In genomic region chr1:157412454-157413369, GRCm38 (mm10) we compare ENCODE assay signal across 8 mouse cellular contexts. TPM values are rescaled to one million over a fixed set of nuclear protein-coding genes. Genes with fewer than 3 reads are reported as not detected.
DNase-seq lines count a peak whose midpoint lies in the region; ATAC-seq lines count a peak whose summit lies in the region.

TSS of gene Rasal2 (minus strand) at chr1:157412595.

- H3K9me3 ChIP-seq in intestine, embryonic 14.5 days (ENCODE audit: control insufficient read depth, low read length), result no peaks in the 10 kb centered on the region

- H3K9ac ChIP-seq in intestine, embryonic 14.5 days (ENCODE audit: low read length), result peak within 1 kb of the TSS; percentile 57

- H3K36me3 ChIP-seq in intestine, embryonic 14.5 days (ENCODE audit: control insufficient read depth, insufficient read depth, low read length), result no peaks in the 10 kb centered on the region

- peak within 1 kb of the TSS; percentile 69 for H3K4me2 ChIP-seq in intestine, embryonic 14.5 days (ENCODE audit: low read length)

- ATAC-seq in intestine, embryonic 14.5 days (replicated peaks; ENCODE audit: low FRiP score, low TSS enrichment, low read depth), result peak; percentile 94

- 1% methylated on average over 62 of the region's 62 CpGs for WGBS in intestine, embryonic 14.5 days

- DNase-seq in adrenal gland, adult 18-20 months (ENCODE audit: low spot score in 2 of 2), result peak; percentile 94 to 96
- DNase-seq in embryo, embryonic 11 days, result peak; percentile 98
- peak; percentile 95 for DNase-seq in gastrocnemius, postnatal 25 days
- DNase-seq in intestine, embryonic 14.5 days (ENCODE audit: low spot score), result peak; percentile 96
- DNase-seq in left cerebral cortex, postnatal 14 days (ENCODE audit: low spot score in 2 of 2), result peak; percentile 98
- peak; percentile 99 for DNase-seq in mesoderm, embryonic 11.5 days (ENCODE audit: low read depth, low spot score)
- DNase-seq in right cerebral cortex, postnatal 36 days (ENCODE audit: low spot score in 2 of 2), result peak; percentile 94 to 96
- DNase-seq in yolk sac, embryonic 10.5 days (ENCODE audit: low spot score), result peak; percentile 94

- peak within 1 kb of the TSS; percentile 78 for H3K4me3 ChIP-seq in intestine, embryonic 14.5 days (ENCODE audit: low read depth, low read length)

- intact Hi-C loops in left cerebral cortex, postnatal 14 days (cut with DNase I), result loop anchor here (2.0 to 10.0 kb wide), 3 partner anchors 34 to 268 kb away; no protein-coding TSS in a partner anchor

- H3K27ac ChIP-seq in intestine, embryonic 14.5 days (ENCODE audit: low read depth), result peak within 1 kb of the TSS; percentile 92

- H3K27me3 ChIP-seq in intestine, embryonic 14.5 days (replicated peaks; ENCODE audit: control insufficient read depth, insufficient read depth, low read length), result no peaks in the 10 kb centered on the region

- H3K4me1 ChIP-seq in intestine, embryonic 14.5 days (replicated peaks; ENCODE audit: control insufficient read depth, insufficient read depth, low read length), result peaks cover 6% of the 10 kb centered on the region; the same call in 1 of the 2 replicates

RNA-seq across cellular contexts. Expression of gene Rasal2, which starts in this region (rescaled TPM):
- total RNA-seq in adrenal gland, adult 18-20 months (2021), result 10 to 100 TPM; 12.9 to 14.8 TPM
- total RNA-seq in gastrocnemius, postnatal 25 days (2021), result 1 to 10 TPM; 8.6 TPM
- 7.1 and 8.3 TPM in 2 replicates for polyA plus RNA-seq in intestine, embryonic 14.5 days (2014; fragmentation: Nextera tagmentation; extraction: Ambion mirVana)
- total RNA-seq in left cerebral cortex, postnatal 14 days (2021), result 10 to 100 TPM; 62.9 to 77.3 TPM

Comparison
In these comparisons a context has a peak if more than half of its experiments do, and no peak if none do; other contexts are left out.
1. Peak in every context shown above with its lines: DNase-seq, ATAC-seq, H3K4me3 ChIP-seq and H3K27ac ChIP-seq.
2. RNA of gene Rasal2 (total RNA-seq): 62.9 to 77.3 TPM in left cerebral cortex, postnatal 14 days; 12.9 to 14.8 TPM in adrenal gland, adult 18-20 months and 8.6 TPM in gastrocnemius, postnatal 25 days; every median in the first group is over 4 times any median in the second.